Mouse (Mus musculus): ENCODE results near the gene Mdm2.
"Not testable (repeated sequence)": the region's sequence is repeated elsewhere in the genome, so short reads cannot be mapped to it uniquely, and the experiment has no call there.

Gene Mdm2

DNA sequence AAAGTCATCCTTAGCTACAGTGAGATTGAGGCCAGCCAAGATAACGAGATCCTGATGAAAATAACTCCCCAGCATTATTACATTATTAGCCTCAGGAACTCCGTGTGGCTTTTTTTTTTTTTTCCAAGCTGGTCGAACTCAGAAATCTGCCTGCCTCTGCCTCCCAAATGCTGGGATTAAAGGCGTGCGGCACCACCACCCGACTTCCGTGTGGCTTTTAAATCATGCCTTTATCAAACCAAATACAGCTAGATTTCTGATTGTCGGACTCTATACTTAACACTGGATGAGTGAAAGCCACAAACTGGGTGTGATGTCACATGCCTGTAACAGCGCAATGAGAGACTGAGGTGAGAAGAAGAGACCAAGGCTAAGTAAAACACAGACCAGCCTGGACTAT, 2.3 kb upstream of the Mdm2 start:
- no peak for DNase-seq (ENCODE audit: low read depth)

- DNase-seq (ENCODE audit: low read depth), result no peak
Measured at GRCm38 (mm10) chr10:117712191-117712754, 1.7 kb upstream of the Mdm2 start.

GRCm38 (mm10) chr10:117711408-117711807, 850 bp upstream of the Mdm2 start:
- no peak for DNase-seq (ENCODE audit: low read depth)

- DNase-seq (ENCODE audit: low read depth), result peak; percentile 96
Measured at GRCm38 (mm10) chr10:117709930-117710603, 491 bp downstream of the Mdm2 start.

DNA sequence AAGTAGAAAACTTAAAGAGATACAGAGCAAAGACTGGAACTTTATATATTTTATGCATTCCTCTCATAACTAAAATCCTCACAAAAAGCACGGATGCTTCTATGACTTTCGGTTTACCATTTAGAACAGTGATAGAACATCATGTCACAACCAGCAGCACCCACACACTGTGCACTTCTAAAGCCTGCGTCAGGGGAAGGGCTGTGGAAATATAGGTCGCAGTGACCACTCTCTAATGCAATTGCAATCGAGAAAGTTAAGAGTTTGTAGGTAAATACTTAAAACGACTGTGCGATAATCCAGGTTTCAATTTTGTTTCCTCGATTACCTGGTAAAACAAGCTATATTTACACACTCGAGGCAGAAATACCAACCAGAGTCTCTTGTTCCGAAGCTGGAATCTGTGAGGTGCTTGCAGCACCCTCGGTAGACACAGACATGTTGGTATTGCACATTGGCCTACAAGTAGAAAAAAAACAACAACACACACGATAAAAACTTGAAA, 1.2 kb downstream of the Mdm2 start:
- DNase-seq (ENCODE audit: low read depth), result peak; percentile 45

DNA sequence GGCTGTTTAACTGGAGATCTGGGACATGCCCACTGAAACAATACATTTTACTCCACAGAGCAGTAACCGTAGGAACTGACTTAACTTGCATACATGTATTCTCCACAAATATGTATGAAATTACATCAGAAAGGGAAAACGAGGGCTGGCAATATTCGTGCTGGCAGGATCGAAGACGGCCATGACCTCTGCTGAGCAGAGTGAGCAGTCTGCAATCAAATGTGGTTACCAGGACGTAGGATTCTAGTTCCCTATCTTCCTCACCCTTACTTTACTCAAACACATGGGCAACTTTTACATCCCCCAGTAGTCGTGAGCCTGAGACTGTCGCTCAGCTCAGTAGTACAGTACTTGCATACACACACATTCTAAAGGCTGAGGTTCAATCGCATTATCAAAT, 1.7 kb downstream of the Mdm2 start:
- peak; percentile 50 for DNase-seq (ENCODE audit: low read depth)

- DNase-seq (ENCODE audit: low read depth), result no peak
Measured at GRCm38 (mm10) chr10:117708376-117708775, 2.2 kb downstream of the Mdm2 start.

DNA sequence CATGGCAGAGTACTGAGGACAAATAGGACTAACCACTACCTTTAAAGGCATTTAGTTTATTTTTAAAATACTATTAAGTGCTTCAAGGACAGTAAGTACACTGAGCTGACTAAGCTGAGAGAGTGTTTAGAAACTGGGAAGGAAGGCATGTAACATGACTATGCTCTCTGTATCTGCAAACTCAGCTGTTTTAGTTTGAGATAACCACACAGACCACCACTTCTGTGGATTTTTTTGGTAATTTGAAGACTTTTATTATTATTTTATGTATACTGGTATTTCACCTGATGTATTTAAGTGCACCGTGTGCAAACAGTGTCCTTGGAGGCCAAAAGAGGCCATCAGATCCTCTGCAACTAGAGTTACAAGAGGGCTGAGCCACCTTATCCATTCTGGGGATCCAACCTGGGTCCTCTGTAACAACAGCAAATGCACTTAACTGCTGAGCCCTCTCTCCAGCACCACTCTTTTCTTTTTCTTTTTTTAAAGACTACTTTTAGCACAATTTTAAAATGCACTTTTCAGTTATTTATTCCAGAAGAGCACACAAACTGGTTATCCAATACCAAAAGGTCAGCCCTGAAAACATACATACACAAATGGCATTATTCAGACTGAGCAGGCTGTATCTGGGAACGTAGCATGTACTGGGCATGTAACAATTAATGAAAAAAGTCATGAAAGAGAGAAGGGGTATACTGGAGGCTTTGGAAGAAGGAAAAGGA, 3.3 kb downstream of the Mdm2 start:
- no peak for DNase-seq (ENCODE audit: low read depth)

DNA sequence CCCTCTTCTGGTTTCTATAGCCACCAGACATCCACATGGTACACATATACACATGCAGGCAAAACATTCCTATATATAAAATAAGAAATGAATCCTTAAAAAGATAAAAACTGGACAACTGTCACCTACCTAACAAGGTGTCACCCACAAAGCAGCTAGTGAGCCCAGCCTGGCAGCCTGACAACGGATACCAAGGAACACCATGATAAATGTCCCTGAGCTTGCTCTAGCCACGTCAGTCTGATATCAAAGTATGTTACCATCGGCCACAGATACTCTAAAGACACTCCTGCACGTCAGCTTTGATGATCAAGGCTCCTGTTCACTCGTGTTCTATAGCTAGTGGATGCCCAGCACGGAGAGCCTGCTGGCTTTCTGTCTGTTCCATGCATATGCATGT, 4.1 kb downstream of the Mdm2 start:
- DNase-seq (ENCODE audit: low read depth), result no peak

- DNase-seq (ENCODE audit: low read depth), result no peak
Measured at GRCm38 (mm10) chr10:117705806-117706205, 4.8 kb downstream of the Mdm2 start.

GRCm38 (mm10) chr10:117704964-117705335, 5.6 kb downstream of the Mdm2 start:
- no peak for DNase-seq (ENCODE audit: low read depth)

DNA sequence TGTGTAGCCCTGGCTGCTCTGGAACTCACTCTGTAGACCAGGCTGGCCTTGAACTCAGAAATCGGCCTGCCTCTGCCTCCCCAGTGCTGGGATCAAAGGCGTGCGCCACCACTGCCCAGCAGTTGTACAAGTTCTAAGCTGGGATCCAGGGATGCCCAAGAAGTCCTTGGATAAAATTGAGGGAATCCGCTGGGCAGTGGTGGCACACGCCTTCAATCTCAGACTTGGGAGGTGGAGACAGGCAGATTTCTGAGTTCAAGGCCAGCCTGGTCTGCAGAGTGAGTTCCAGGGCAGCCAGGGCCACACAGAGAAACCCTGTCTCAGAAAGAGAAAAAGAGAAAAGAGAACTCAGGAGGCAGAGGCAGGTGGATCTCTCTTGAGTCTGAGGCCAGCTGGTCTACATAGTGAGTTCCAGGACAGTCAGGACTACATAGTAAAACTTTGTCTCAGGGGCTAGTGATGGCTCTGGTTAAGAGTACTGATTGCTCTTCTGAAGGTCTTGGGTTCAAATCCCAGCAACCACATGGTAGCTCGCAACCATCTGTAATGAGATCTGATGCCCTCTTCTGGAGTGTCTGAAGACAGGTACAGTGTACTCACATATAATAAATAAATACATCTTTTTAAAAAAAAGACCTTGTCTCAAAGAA, 6.1 kb downstream of the Mdm2 start:
- DNase-seq (ENCODE audit: low read depth), result not testable (repeated sequence)

- no peak for DNase-seq (ENCODE audit: low read depth)
Measured at GRCm38 (mm10) chr10:117703506-117703905, 7.1 kb downstream of the Mdm2 start.

- no peak for DNase-seq (ENCODE audit: low read depth)
Measured at GRCm38 (mm10) chr10:117702024-117702833, 8.3 kb downstream of the Mdm2 start.

GRCm38 (mm10) chr10:117701034-117701829, 9.3 kb downstream of the Mdm2 start:
- no peak for DNase-seq (ENCODE audit: low read depth)

DNA sequence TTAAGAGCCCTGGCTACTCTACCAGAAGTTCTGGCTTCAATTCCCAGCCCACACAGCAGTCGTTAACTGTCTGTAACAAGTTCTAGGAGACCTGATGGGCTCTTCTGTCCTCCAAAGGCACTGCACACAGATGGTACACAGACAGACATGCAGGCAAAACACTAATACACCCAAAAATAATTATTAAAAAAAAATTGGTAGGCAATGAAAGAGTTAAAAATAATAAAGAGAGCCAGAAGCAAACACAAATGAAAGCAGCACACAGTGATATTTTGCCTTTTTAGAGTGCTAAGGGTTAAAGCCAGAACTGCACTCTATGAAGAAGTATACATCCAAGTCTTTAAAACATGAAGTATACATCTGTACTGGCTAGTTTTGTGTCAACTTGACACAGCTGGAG, 10.1 kb downstream of the Mdm2 start:
- no peak for DNase-seq (ENCODE audit: low read depth)

DNA sequence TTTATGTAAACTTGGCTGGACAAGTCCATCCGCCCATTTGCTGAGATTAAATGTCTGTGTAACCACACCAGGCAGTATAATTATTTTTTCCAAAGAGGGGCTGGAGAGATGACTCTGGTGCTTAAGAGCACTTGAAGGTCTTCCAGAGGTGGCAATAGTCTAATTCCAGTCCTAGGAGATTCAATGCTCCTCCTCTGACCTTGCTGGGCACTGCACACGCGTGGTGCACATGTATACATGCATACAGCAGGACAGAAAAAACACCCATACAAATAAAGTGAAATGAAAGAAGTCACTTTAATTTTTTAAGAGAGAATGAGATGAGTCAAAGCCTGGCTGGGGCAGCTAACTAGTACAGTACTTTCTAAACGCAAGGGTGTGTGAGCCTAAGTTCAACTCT, 10.6 kb downstream of the Mdm2 start:
- DNase-seq (ENCODE audit: low read depth), result no peak

GRCm38 (mm10) chr10:117698313-117699138, 12.0 kb downstream of the Mdm2 start:
- DNase-seq (ENCODE audit: low read depth), result no peak

DNA sequence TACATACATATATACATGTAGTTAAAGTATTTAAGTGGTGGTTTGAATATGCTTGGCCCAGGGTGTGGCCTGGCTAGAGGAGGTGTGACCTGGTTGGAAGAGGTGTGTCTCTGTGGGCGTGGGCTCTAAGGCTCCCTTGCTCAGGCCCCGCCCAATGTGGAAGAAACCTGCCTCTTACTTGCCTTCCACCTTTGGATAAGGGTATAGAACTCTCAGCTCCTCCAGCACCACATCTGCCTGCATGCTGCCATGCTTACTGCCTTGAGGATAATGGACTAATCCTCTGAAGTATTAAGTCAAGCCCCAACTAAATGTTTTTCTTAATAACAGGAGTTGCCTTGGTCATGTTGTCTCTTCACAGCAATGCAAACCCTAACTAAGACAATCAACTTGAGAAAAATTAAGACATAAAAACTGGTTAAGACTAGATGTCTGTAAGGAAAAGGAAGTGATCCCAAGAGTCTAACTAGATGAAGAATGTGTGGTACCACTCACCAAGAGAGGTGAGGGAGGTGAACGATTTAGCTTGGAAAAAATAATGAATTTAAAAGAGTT, 12.9 kb downstream of the Mdm2 start:
- no peak for DNase-seq (ENCODE audit: low read depth)
